Mouse (Mus musculus) activated CD4-positive, CD25-positive, alpha-beta regulatory T cell, adult 4 months (primary cell): Measurements from ENCODE around the gene Gpc3. TPM values are rescaled to one million over a fixed set of nuclear protein-coding genes. Genes with fewer than 3 reads are reported as not detected.

ENCODE experiments used
- ATAC-seq: one replicate; pipeline ENCODE4 v1.8.0; 2017
- polyA plus RNA-seq, 2 experiments: library from polyadenylated mRNA; unstranded; fragments of 100-300 nt; shearing (Covaris generic); gene quantifications; one replicate each; pipeline ENCODE4 v1.2.1; 2017

The Gpc3 gene
- polyA plus RNA-seq, 2 experiments from 2014 or later: not detected

GRCm38 (mm10) chrX:52557489-52557888 lies 56.3 kb downstream of the Gpc3 start:
- ATAC-seq: no peak

GRCm38 (mm10) chrX:52551296-52551695 lies 62.5 kb downstream of the Gpc3 start:
- no peak for ATAC-seq

GRCm38 (mm10) chrX:52544623-52545022 lies 69.1 kb downstream of the Gpc3 start:
- no peak for ATAC-seq

- ATAC-seq: no peak
Observed at GRCm38 (mm10) chrX:52537282-52537681, 76.5 kb downstream of the Gpc3 start.

- no peak for ATAC-seq
Observed at GRCm38 (mm10) chrX:52533766-52534165, 80.0 kb downstream of the Gpc3 start.

GRCm38 (mm10) chrX:52533098-52533497 lies 80.7 kb downstream of the Gpc3 start:
- ATAC-seq: no peak

- ATAC-seq: no peak
Observed at GRCm38 (mm10) chrX:52532124-52532523, 81.6 kb downstream of the Gpc3 start.

- ATAC-seq: no peak
Observed at GRCm38 (mm10) chrX:52526086-52526485, 87.7 kb downstream of the Gpc3 start.

- no peak for ATAC-seq
Observed at GRCm38 (mm10) chrX:52525132-52525531, 88.6 kb downstream of the Gpc3 start.

- no peak for ATAC-seq
Observed at GRCm38 (mm10) chrX:52514553-52514952, 99.2 kb downstream of the Gpc3 start.

- no peak for ATAC-seq
Observed at GRCm38 (mm10) chrX:52511151-52511550, 102.6 kb downstream of the Gpc3 start.

GRCm38 (mm10) chrX:52503857-52504256 lies 109.9 kb downstream of the Gpc3 start:
- ATAC-seq: no peak

GRCm38 (mm10) chrX:52489461-52489860 lies 124.3 kb downstream of the Gpc3 start:
- ATAC-seq: no peak

- ATAC-seq: no peak
Observed at GRCm38 (mm10) chrX:52455074-52455588, 158.6 kb downstream of the Gpc3 start.

- ATAC-seq: peak; percentile 49
Observed at GRCm38 (mm10) chrX:52453445-52454182, 160.1 kb downstream of the Gpc3 start.

- no peak for ATAC-seq
Observed at GRCm38 (mm10) chrX:52449177-52449576, 164.6 kb downstream of the Gpc3 start.

GRCm38 (mm10) chrX:52448496-52448895 lies 165.3 kb downstream of the Gpc3 start:
- ATAC-seq: no peak

GRCm38 (mm10) chrX:52446530-52446929 lies 167.2 kb downstream of the Gpc3 start:
- no peak for ATAC-seq

- ATAC-seq: no peak
Observed at GRCm38 (mm10) chrX:52444977-52445376, 168.8 kb downstream of the Gpc3 start.

GRCm38 (mm10) chrX:52441798-52442197 lies 172.0 kb downstream of the Gpc3 start:
- no peak for ATAC-seq

GRCm38 (mm10) chrX:52439421-52439820 lies 174.3 kb downstream of the Gpc3 start:
- no peak for ATAC-seq

GRCm38 (mm10) chrX:52425605-52426004 lies 188.1 kb downstream of the Gpc3 start:
- ATAC-seq: no peak

GRCm38 (mm10) chrX:52419850-52420249 lies 193.9 kb downstream of the Gpc3 start:
- ATAC-seq: no peak

- no peak for ATAC-seq
Observed at GRCm38 (mm10) chrX:52412936-52413335, 200.8 kb downstream of the Gpc3 start.

- no peak for ATAC-seq
Observed at GRCm38 (mm10) chrX:52401188-52401587, 212.6 kb downstream of the Gpc3 start.
